Mouse (Mus musculus): ENCODE results near the gene Adamts14.

The Adamts14 gene

GRCm38 (mm10) chr10:61275669-61276110 lies 2.5 kb upstream of the Adamts14 start:
- DNase-seq (ENCODE audit: low spot score in 2 of 2) = no peak

- no peak for DNase-seq (ENCODE audit: low spot score in 2 of 2)
These were observed 1.3 kb upstream of the Adamts14 start for GRCm38 (mm10) chr10:61274532-61274931.

GRCm38 (mm10) chr10:61273844-61274215 lies 592 bp upstream of the Adamts14 start:
- DNase-seq (ENCODE audit: low spot score in 2 of 2) = no peak

GRCm38 (mm10) chr10:61272631-61273030 lies 607 bp downstream of the Adamts14 start:
- DNase-seq (ENCODE audit: low spot score in 2 of 2) = no peak

- DNase-seq (ENCODE audit: low spot score in 2 of 2) = no peak
These were observed 1.1 kb downstream of the Adamts14 start for GRCm38 (mm10) chr10:61272089-61272626.

GRCm38 (mm10) chr10:61267378-61267777 lies 5.9 kb downstream of the Adamts14 start:
- DNase-seq (ENCODE audit: low spot score in 2 of 2) = no peak

- no peak for DNase-seq (ENCODE audit: low spot score in 2 of 2)
These were observed 9.6 kb downstream of the Adamts14 start for GRCm38 (mm10) chr10:61263606-61264005.

- DNase-seq (ENCODE audit: low spot score in 2 of 2) = no peak
These were observed 11.7 kb downstream of the Adamts14 start for GRCm38 (mm10) chr10:61261229-61262156.

- no peak for DNase-seq (ENCODE audit: low spot score in 2 of 2)
These were observed 15.1 kb downstream of the Adamts14 start for GRCm38 (mm10) chr10:61258131-61258530.

- DNase-seq (ENCODE audit: low spot score in 2 of 2) = no peak
These were observed 16.6 kb downstream of the Adamts14 start for GRCm38 (mm10) chr10:61256665-61257064.

GRCm38 (mm10) chr10:61255190-61255589 lies 18.0 kb downstream of the Adamts14 start:
- no peak for DNase-seq (ENCODE audit: low spot score in 2 of 2)

- DNase-seq (ENCODE audit: low spot score in 2 of 2) = no peak
These were observed 18.5 kb downstream of the Adamts14 start for GRCm38 (mm10) chr10:61254761-61255160.

- no peak for DNase-seq (ENCODE audit: low spot score in 2 of 2)
These were observed 23.3 kb downstream of the Adamts14 start for GRCm38 (mm10) chr10:61249951-61250350.

GRCm38 (mm10) chr10:61248596-61249114 lies 24.6 kb downstream of the Adamts14 start:
- no peak for DNase-seq (ENCODE audit: low spot score in 2 of 2)

- no peak for DNase-seq (ENCODE audit: low spot score in 2 of 2)
These were observed 26.9 kb downstream of the Adamts14 start for GRCm38 (mm10) chr10:61246288-61246687.

- no peak for DNase-seq (ENCODE audit: low spot score in 2 of 2)
These were observed 31.2 kb downstream of the Adamts14 start for GRCm38 (mm10) chr10:61241961-61242421.

- DNase-seq (ENCODE audit: low spot score in 2 of 2) = no peak
These were observed 32.9 kb downstream of the Adamts14 start for GRCm38 (mm10) chr10:61240108-61240920.

- DNase-seq (ENCODE audit: low spot score in 2 of 2) = no peak
These were observed 35.9 kb downstream of the Adamts14 start for GRCm38 (mm10) chr10:61237391-61237785.

GRCm38 (mm10) chr10:61236683-61237390 lies 36.4 kb downstream of the Adamts14 start:
- no peak for DNase-seq (ENCODE audit: low spot score in 2 of 2)

- DNase-seq (ENCODE audit: low spot score in 2 of 2) = no peak
These were observed 37.5 kb downstream of the Adamts14 start for GRCm38 (mm10) chr10:61235677-61236267.

GRCm38 (mm10) chr10:61234319-61234718 lies 38.9 kb downstream of the Adamts14 start:
- no peak for DNase-seq (ENCODE audit: low spot score in 2 of 2)
